Mouse (Mus musculus) megakaryocyte, embryonic 14.5 days (primary cell): ENCODE measurements around the gene Ears2. TPM values are rescaled to one million over a fixed set of nuclear protein-coding genes. Genes with fewer than 3 reads are reported as not detected.
"Not testable (repeated sequence)": the region's sequence is repeated elsewhere in the genome, so short reads cannot be mapped to it uniquely, and the experiment has no call there.

Experiments
- H3K27me3 ChIP-seq: replicated peaks from 2 replicates; pipeline ENCODE3; 2012; ENCODE audit warnings: inconsistent platforms
- H3K36me3 ChIP-seq: replicated peaks from 2 replicates; pipeline ENCODE3; 2012; ENCODE audit warnings: low read length, inconsistent platforms, mixed read lengths
- H3K4me1 ChIP-seq: 2 replicates; pipeline ENCODE4 v1.6.1; 2012; ENCODE audit warnings: inconsistent platforms
- H3K4me3 ChIP-seq: replicated peaks from 2 replicates; pipeline ENCODE3; 2012; ENCODE audit warnings: moderate library complexity, mild to moderate bottlenecking, inconsistent platforms
- H3K9me3 ChIP-seq: 2 replicates; pipeline ENCODE4 v1.6.1; 2012; ENCODE audit warnings: inconsistent platforms
- FLI1 ChIP-seq: IDR thresholded peaks from 2 replicates; pipeline ENCODE4 v1.6.1; 2012; ENCODE audit warnings: low read length, inconsistent platforms, mixed read lengths
- GATA1 ChIP-seq: IDR thresholded peaks from 3 replicates; pipeline ENCODE4 v1.6.1; 2012; ENCODE audit warnings: mixed read lengths, low read length, inconsistent platforms, borderline replicate concordance
- polyA plus RNA-seq: library from polyadenylated mRNA; stranded (reverse); fragments of >175 nt; gene quantifications from 2 replicates; pipeline ENCODE4 v1.2.3, GENCODE M21; 2012; ENCODE audit warnings: low replicate concordance; ENCODE audit not compliant: insufficient read depth

Gene Ears2
- polyA plus RNA-seq = 3.1 and 8.1 TPM in 2 replicates

DNA sequence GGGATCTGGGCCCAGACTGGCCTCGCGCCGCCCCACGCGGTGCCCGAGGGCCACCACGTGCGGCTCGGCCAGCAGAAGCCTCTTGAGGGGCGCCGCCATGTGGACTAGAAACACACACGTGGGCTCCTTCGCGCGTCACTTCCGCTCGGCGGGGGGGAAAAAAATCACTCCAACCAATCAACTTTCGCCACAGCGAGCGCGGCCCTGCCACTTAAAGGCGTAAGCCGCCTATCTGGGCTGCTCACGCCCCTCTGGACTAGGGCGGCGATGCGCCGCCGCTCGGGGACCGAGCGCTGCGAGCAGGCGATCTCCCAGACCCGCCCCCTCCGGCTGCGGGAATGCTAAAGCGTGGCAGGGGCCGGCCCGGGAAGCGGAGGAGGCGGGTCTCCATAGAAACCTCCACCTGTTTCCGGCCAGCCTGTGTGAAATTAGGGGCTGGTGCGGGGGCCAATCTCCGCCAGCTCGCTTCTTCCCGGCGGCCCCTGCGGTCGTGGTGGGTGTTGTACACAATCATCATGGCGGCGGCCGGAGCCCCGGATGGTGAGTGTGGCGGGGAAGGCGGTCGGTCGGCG is at the start of gene Ears2, which contains the start of gene Ubfd1:
Gene Ears2, minus strand, starts transcription at position 319 of the 572 bp plus-strand sequence.
Gene Ubfd1, plus strand, starts transcription at position 231 of the 572 bp plus-strand sequence.
- no peaks in the 10 kb centered on the region for H3K9me3 ChIP-seq
- peaks cover 45% of the 10 kb centered on the region for H3K36me3 ChIP-seq
- no peak for TF ChIP-seq GATA1
- no peak for TF ChIP-seq FLI1
- peak within 1 kb of the TSS; percentile 99 for H3K4me3 ChIP-seq
- no peaks in the 10 kb centered on the region for H3K27me3 ChIP-seq
- peaks cover 68% of the 10 kb centered on the region for H3K4me1 ChIP-seq

- Histone ChIP-seq H3K9me3 (no peaks in the 10 kb centered on the region), H3K4me1 (peaks cover 5% of the 10 kb centered on the region), H3K4me3 (no peak overlapping the region), H3K36me3 (peaks cover 63% of the 10 kb centered on the region), H3K27me3 (no peaks in the 10 kb centered on the region)
- no peak for TF ChIP-seq GATA1
- TF ChIP-seq FLI1 = no peak
Observed at GRCm38 (mm10) chr7:122108206-122108605, 41.1 kb upstream of the Ears2 start.

GRCm38 (mm10) chr7:122101747-122102244 is 34.7 kb upstream of the Ears2 start, which contains the start of gene Ndufab1:
TSS of gene Ndufab1 (minus strand) at chr7:122101886.
- Histone ChIP-seq H3K27me3 (no peaks in the 10 kb centered on the region), H3K4me3 (peak within 1 kb of the TSS; percentile 95), H3K36me3 (peaks cover 27% of the 10 kb centered on the region), H3K4me1 (peaks cover 42% of the 10 kb centered on the region), H3K9me3 (no peaks in the 10 kb centered on the region)
- no peak for TF ChIP-seq FLI1
- TF ChIP-seq GATA1 = no peak

- H3K27me3 ChIP-seq, H3K9me3 ChIP-seq: not testable (repeated sequence)
- Histone ChIP-seq H3K36me3 (peaks cover 28% of the 10 kb centered on the region), H3K4me3 (peak overlapping the region; percentile 95), H3K4me1 (peaks cover 43% of the 10 kb centered on the region)
Observed at GRCm38 (mm10) chr7:122101014-122101746, 34.1 kb upstream of the Ears2 start.

- Histone ChIP-seq H3K36me3 (peaks cover 48% of the 10 kb centered on the region), H3K4me3 (no peak overlapping the region), H3K27me3 (no peaks in the 10 kb centered on the region), H3K4me1 (peaks cover 54% of the 10 kb centered on the region), H3K9me3 (no peaks in the 10 kb centered on the region)
- TF ChIP-seq GATA1 (no peak), FLI1 (no peak)
Observed at GRCm38 (mm10) chr7:122099222-122099621, 32.2 kb upstream of the Ears2 start.

- Histone ChIP-seq H3K36me3 (peaks cover 57% of the 10 kb centered on the region), H3K4me1 (peaks cover 49% of the 10 kb centered on the region), H3K27me3 (no peaks in the 10 kb centered on the region), H3K9me3 (no peaks in the 10 kb centered on the region), H3K4me3 (no peak overlapping the region)
- no peak for TF ChIP-seq GATA1
- no peak for TF ChIP-seq FLI1
Observed at GRCm38 (mm10) chr7:122098009-122098408, 30.9 kb upstream of the Ears2 start.

DNA sequence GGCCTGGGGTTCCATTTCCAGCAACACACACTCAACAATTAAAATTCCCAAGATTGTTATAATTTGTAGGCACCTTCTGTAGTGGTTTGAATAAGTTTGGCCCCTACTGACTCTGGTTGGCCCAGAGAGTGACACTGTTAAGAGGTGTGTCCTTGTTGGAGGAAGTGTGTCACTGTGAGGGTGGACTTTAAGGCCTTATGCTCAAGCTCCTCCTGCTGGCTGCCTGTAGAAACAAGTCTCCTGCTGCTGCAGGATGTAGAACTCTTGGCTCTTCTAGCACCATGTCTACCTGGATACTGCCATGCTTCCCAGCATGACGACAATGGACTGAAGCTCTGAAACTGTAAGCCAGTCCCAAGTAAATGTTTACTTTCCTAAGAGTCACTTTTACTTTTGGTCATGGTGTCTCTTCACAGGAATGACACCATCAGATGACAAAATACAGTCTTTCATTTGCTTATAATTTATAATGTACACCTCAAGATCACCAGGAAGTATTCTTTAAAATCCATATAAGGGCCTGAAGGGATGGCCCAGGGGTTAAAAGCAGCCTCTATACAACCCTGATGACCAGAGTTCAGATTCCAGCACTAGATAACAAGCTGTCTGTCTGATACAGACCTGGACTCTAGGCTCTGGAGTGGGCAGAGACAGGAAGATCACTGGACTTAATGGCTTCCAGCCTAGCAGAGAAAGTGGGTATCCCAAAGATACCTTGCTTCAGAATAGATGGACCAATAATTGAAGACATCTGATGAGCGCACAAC is 27.7 kb upstream of the Ears2 start:
- no peaks in the 10 kb centered on the region for H3K9me3 ChIP-seq
- TF ChIP-seq FLI1 (no peak), GATA1 (no peak)
- H3K36me3 ChIP-seq = peaks cover 87% of the 10 kb centered on the region

GRCm38 (mm10) chr7:122087195-122087982 is 20.3 kb upstream of the Ears2 start:
- H3K9me3 ChIP-seq = no peaks in the 10 kb centered on the region
- peaks cover 90% of the 10 kb centered on the region for H3K36me3 ChIP-seq
- H3K4me3 ChIP-seq = no peak overlapping the region
- H3K4me1 ChIP-seq = peaks cover 24% of the 10 kb centered on the region
- TF ChIP-seq FLI1 (no peak), GATA1 (no peak)
- no peaks in the 10 kb centered on the region for H3K27me3 ChIP-seq

More for the DNA sequence above, 27.7 kb upstream of the Ears2 start:
- no peak overlapping the region for H3K4me3 ChIP-seq
- H3K4me1 ChIP-seq = peaks cover 31% of the 10 kb centered on the region
- no peaks in the 10 kb centered on the region for H3K27me3 ChIP-seq

DNA sequence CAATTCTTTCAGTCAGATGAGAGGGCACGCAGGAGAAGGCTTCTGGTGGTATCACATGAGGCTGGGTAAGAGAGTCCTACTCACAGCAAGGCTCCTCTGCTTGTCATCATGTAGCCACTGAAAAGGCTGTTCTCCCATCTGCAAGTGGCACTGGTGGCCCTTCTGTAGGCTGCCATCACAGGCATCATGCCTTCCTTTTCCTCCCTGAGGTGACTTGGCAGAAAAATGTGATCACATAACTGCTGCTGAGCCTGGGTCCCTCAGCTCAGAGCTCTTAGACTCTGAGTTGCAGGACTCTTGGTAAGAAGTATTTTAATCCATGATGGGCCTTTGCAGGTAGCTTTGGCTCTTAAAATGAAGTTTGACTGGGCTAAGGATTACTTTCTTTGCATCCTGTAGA is 14.0 kb upstream of the Ears2 start:
- Histone ChIP-seq H3K4me1 (peaks cover 45% of the 10 kb centered on the region), H3K36me3 (peaks cover 91% of the 10 kb centered on the region), H3K9me3 (no peaks in the 10 kb centered on the region), H3K4me3 (peak overlapping the region; percentile 83), H3K27me3 (no peaks in the 10 kb centered on the region)
- no peak for TF ChIP-seq FLI1
- TF ChIP-seq GATA1 = no peak
